Mouse (Mus musculus) lung, postnatal 0 days (tissue): ENCODE measurements around the gene Aldh6a1.

ENCODE experiments used
- CTCF ChIP-seq: IDR thresholded peaks from 2 replicates; pipeline ENCODE4 v1.5.1; 2016; ENCODE audit warnings: antibody characterized with exemption, mild to moderate bottlenecking
- EP300 ChIP-seq: IDR thresholded peaks from 2 replicates; pipeline ENCODE4 v1.6.1; 2016; ENCODE audit warnings: antibody characterized with exemption, mild to moderate bottlenecking, control low read depth

DNA sequence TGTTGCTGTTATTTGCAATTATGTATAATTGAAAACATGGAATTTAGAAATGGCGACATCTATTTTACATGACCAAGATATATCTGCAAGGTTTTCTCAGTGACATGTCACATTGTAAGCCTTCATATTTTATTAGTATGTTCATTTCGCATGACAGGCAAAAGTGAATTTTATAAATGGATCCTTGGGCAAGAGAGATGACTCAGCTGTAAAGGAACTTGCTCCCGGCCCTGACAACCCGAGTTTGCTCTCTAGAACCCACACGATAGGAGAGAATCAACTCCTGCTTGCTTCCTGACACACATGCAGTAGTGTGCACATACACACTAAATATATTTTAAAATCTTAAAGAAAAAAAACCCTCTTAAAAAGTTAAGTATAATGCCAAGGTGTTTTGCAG lies 10.6 kb upstream of the Aldh6a1 start:
- TF ChIP-seq CTCF (no peak), EP300 (no peak)
